Comparison of ENCODE assay signal across 8 mouse cellular contexts in the genomic region with DNA sequence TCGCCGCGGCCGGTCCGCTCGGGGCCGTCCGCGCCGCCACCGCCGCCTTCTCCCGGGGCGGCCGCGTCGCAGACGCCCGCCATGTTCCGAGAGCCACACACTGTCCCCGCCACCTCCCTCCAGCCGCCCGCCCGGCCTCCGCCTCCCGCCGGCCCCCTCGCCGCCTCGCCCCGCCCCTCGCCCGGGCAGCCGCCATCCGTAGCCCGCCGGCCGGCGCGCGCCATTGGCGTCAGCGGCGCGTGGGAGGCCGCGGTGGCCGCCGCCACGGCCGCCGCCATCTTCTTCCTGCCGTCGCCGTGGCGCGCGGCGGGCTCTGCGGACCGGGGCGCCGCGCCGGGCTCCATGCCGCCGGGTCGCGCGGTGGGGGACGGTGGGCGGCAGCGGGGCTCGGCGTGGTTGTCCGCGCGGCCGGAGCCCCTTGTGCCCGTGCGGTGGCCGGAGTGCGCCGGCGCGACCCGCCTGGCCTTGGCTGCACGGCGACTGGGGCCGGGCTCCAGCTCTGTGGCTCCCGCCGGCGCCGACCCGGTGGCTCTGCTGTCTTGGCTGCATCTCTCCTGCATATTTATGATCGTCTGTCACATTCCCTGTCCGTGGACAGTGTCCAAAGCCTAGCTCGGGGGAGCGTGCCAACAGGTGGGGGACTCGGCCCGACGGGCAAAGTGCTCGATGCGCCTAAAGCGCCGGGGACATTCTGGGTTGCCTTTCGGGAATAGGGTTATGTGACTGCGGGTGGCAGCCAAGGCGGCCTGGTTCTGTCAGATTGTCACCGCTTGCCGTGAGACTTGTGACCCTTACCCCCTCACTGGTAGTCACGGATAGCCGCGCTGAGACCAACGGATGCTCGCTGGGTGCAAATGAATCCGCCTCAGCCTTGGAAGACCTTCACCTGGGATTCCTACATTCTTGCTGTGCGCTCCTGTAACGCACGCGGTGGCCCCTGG. TPM values are rescaled to one million over a fixed set of nuclear protein-coding genes. Genes with fewer than 3 reads are reported as not detected.
A peak's percentile ranks its signal among the peaks of the same experiment; 100 is the strongest.
DNase-seq lines count a peak whose midpoint lies in the region; ATAC-seq and TF ChIP-seq lines count a peak whose summit lies in the region.

Tapt1 (minus strand) TSS at position 106 of the 941 bp plus-strand sequence.

- peak; percentile 40 for DNase-seq in ES-E14 (ENCODE audit: low read depth, low spot score)
- DNase-seq in cerebellum, adult 2 months = peak; percentile 90 to 91
- DNase-seq in forelimb bud, embryonic 11.5 days (ENCODE audit: low read depth, low spot score) = peak; percentile 49
- peak; percentile 93 for DNase-seq in heart, postnatal 4 days
- peak; percentile 57 to 76 for DNase-seq in layer of hippocampus, adult 8-10 months (ENCODE audit: low spot score in 2 of 2)
- DNase-seq in thymus, adult 2 months = peak; percentile 83

- ATAC-seq in lung, embryonic 15.5 days (ENCODE audit: borderline replicate concordance, extremely low read depth, low FRiP score, low TSS enrichment) = peak; percentile 97

- peak; percentile 49 for TF ChIP-seq POLR2A in cerebellum, adult 2 months (IDR thresholded peaks at IDR 0.05; ENCODE audit: borderline replicate concordance, insufficient read depth, low read length)
- peak; percentile 68 for TF ChIP-seq POLR2A in olfactory bulb, adult 2 months (IDR thresholded peaks at IDR 0.05; ENCODE audit: insufficient read depth, low read depth, low read length)
- TF ChIP-seq POLR2A in thymus, adult 2 months (IDR thresholded peaks at IDR 0.05; ENCODE audit: control insufficient read depth, extremely low read depth, insufficient read depth, low read length, poor library complexity) = peak; percentile 97

- H3K9me3 ChIP-seq in ES-E14 (ENCODE audit: control insufficient read depth, insufficient read depth, low read depth, low read length) = no peaks in the 10 kb centered on the region
- no peaks in the 10 kb centered on the region for H3K9me3 ChIP-seq in lung, embryonic 15.5 days

- H3K4me1 ChIP-seq in ES-E14 (ENCODE audit: control insufficient read depth in 2 of 2, insufficient read depth in 2 of 2, low read length in 2 of 2, poor library complexity in 1 of 2) = peaks cover 0 to 5% of the 10 kb centered on the region in 2 experiments; a peak in 1 of 4 replicates
- H3K4me1 ChIP-seq in cerebellum, adult 2 months (ENCODE audit: control insufficient read depth, insufficient read depth, low read length) = peaks cover 9% of the 10 kb centered on the region; the same call in 1 of the 2 replicates
- H3K4me1 ChIP-seq in lung, embryonic 15.5 days = peaks cover 30% of the 10 kb centered on the region
- peaks cover 11% of the 10 kb centered on the region; the same call in 1 of the 2 replicates for H3K4me1 ChIP-seq in olfactory bulb, adult 2 months (ENCODE audit: control insufficient read depth, insufficient read depth, low read length)
- H3K4me1 ChIP-seq in thymus, adult 2 months (replicated peaks; ENCODE audit: control insufficient read depth, insufficient read depth, low read length) = peaks cover 14% of the 10 kb centered on the region

- peak within 1 kb of the TSS; percentile 80 for H3K4me2 ChIP-seq in lung, embryonic 15.5 days

- TF ChIP-seq CTCF in cerebellum, adult 2 months (IDR thresholded peaks at IDR 0.05; ENCODE audit: borderline replicate concordance, insufficient read depth, low read depth, low read length) = no peak
- no peak for TF ChIP-seq CTCF in olfactory bulb, adult 2 months (IDR thresholded peaks at IDR 0.05; ENCODE audit: insufficient read depth, low read depth, low read length)
- no peak for TF ChIP-seq CTCF in thymus, adult 2 months (IDR thresholded peaks at IDR 0.05; ENCODE audit: borderline replicate concordance, control insufficient read depth, extremely low read depth, insufficient read depth, low read length, poor library complexity)

- H3K4me3 ChIP-seq in ES-E14 (ENCODE audit: insufficient read depth in 1 of 2, low read depth in 1 of 2, low read length in 2 of 2, poor library complexity in 1 of 2, severe bottlenecking in 1 of 2) = peak within 1 kb of the TSS; percentile 93 to 97
- peak within 1 kb of the TSS; percentile 85 for H3K4me3 ChIP-seq in cerebellum, adult 2 months (replicated peaks; ENCODE audit: insufficient read depth, low read depth, low read length)
- H3K4me3 ChIP-seq in lung, embryonic 15.5 days = peak within 1 kb of the TSS; percentile 96
- H3K4me3 ChIP-seq in olfactory bulb, adult 2 months (ENCODE audit: insufficient read depth, low read depth, low read length) = peak within 1 kb of the TSS; percentile 99
- H3K4me3 ChIP-seq in thymus, adult 2 months (ENCODE audit: control insufficient read depth, insufficient read depth, low read length) = peak within 1 kb of the TSS; percentile 85

- H3K27me3 ChIP-seq in cerebellum, adult 2 months (ENCODE audit: control insufficient read depth, insufficient read depth, low read length) = no peaks in the 10 kb centered on the region
- no peaks in the 10 kb centered on the region for H3K27me3 ChIP-seq in lung, embryonic 15.5 days
- no peaks in the 10 kb centered on the region for H3K27me3 ChIP-seq in thymus, adult 2 months (ENCODE audit: control insufficient read depth, insufficient read depth, low read length)

- no peaks in the 10 kb centered on the region for H3K36me3 ChIP-seq in ES-E14 (ENCODE audit: control insufficient read depth, insufficient read depth, low read length, poor library complexity, severe bottlenecking)
- H3K36me3 ChIP-seq in lung, embryonic 15.5 days = no peaks in the 10 kb centered on the region
- H3K36me3 ChIP-seq in thymus, adult 2 months (ENCODE audit: control insufficient read depth, insufficient read depth, low read length) = no peaks in the 10 kb centered on the region

- in situ Hi-C loops in ES-E14 (cut with MboI; ENCODE audit: low sequenced_read_pairs in 2 of 2, unreplicated experiment in 2 of 2) = no loop called here

- under 1% methylated on average over 94 of the region's 121 CpGs for WGBS in cerebellum, adult 2 months
- WGBS in lung, embryonic 15.5 days = under 1% methylated on average over 110 of the region's 121 CpGs
- WGBS in olfactory bulb, adult 2 months = 5% methylated on average over 117 of the region's 121 CpGs
- under 1% methylated on average over 120 of the region's 121 CpGs for WGBS in thymus, adult 2 months

- H3K27ac ChIP-seq in ES-E14 (ENCODE audit: insufficient read depth, low read depth, low read length, poor library complexity, severe bottlenecking) = peak within 1 kb of the TSS; percentile 74; the same call in 1 of the 2 replicates
- peak within 1 kb of the TSS; percentile 97 for H3K27ac ChIP-seq in cerebellum, adult 2 months (ENCODE audit: insufficient read depth, low read length)
- peak within 1 kb of the TSS; percentile 92 for H3K27ac ChIP-seq in lung, embryonic 15.5 days
- peak within 1 kb of the TSS; percentile 92 for H3K27ac ChIP-seq in olfactory bulb, adult 2 months (ENCODE audit: insufficient read depth, low read depth, low read length)
- H3K27ac ChIP-seq in thymus, adult 2 months (ENCODE audit: control insufficient read depth, insufficient read depth, low read length) = peak within 1 kb of the TSS; percentile 96

- peak within 1 kb of the TSS; percentile 99 for H3K9ac ChIP-seq in ES-E14 (ENCODE audit: insufficient read depth, low read depth, low read length, poor library complexity, severe bottlenecking)
- peak within 1 kb of the TSS; percentile 96 for H3K9ac ChIP-seq in lung, embryonic 15.5 days

TF ChIP-seq in ES-E14, 5 proteins besides CTCF, POLR2A, EP300 and RAD21:
- TF ChIP-seq ZC3H11A (IDR thresholded peaks at IDR 0.05; ENCODE audit: borderline replicate concordance, low read depth, low read length) = no peak
- no peak for TF ChIP-seq ZNF384 (IDR thresholded peaks at IDR 0.05; ENCODE audit: low read depth, low read length)
- no peak for TF ChIP-seq CHD2 (IDR thresholded peaks at IDR 0.05; ENCODE audit: low read depth, low read length)
- no peak for TF ChIP-seq MAFK (IDR thresholded peaks at IDR 0.05; ENCODE audit: insufficient read depth, low read depth, low read length)
- no peak for TF ChIP-seq HCFC1 (IDR thresholded peaks at IDR 0.05; ENCODE audit: borderline replicate concordance, insufficient read depth, low read length)

RNA-seq across cellular contexts. Expression of gene Tapt1, which starts in this region (rescaled TPM):
- total RNA-seq in ES-E14 (2012; rRNA removed) = 25.9 and 33.5 TPM in 2 replicates
- polyA plus RNA-seq in cerebellum, adult 2 months (2012; rRNA removed) = 79.6 and 86.3 TPM in 2 replicates
- 10 to 100 TPM; 28.7 to 35.1 TPM for total RNA-seq in heart, postnatal 4 days (2021)
- 10 to 100 TPM; 41.3 to 51.6 (median 46.6) TPM for total RNA-seq in layer of hippocampus, adult 8-10 months (2022)
- 34.2 and 35.8 TPM in 2 replicates for polyA plus RNA-seq in lung, embryonic 15.5 days (2015; fragmentation: Nextera tagmentation; extraction: Ambion mirVana)
- polyA plus RNA-seq in olfactory bulb, adult 2 months (2012; ENCODE audit: insufficient read depth, insufficient read length, low replicate concordance, missing spikeins) = not detected in 2 replicates
- polyA plus RNA-seq in thymus, adult 2 months (2012; rRNA removed) = 204 and 242 TPM in 2 replicates

Comparison
In these comparisons a context has a peak if more than half of its experiments do, and no peak if none do; other contexts are left out.
1. Peak in every context shown above with its lines: DNase-seq, ATAC-seq, H3K4me3 ChIP-seq and H3K27ac ChIP-seq.
2. DNase-seq: peak in every context shown above with its lines; median percentile 93 in heart, postnatal 4 days; 90 in cerebellum, adult 2 months; 83 in thymus, adult 2 months; 66 in layer of hippocampus, adult 8-10 months; 49 in forelimb bud, embryonic 11.5 days; 40 in ES-E14.